Mouse (Mus musculus) stomach, adult 2 months (tissue): ENCODE results near the gene Praf2. TPM values are rescaled to one million over a fixed set of nuclear protein-coding genes. Genes with fewer than 3 reads are reported as not detected.

Experiments used
- polyA plus RNA-seq: library from polyadenylated mRNA; depleted of rRNA; stranded (reverse); fragments of >200 nt; gene quantifications from 2 replicates; pipeline ENCODE4 v1.2.3, GENCODE M21; 2012; rRNA removed

The Praf2 gene
- 30.1 and 36.8 TPM in 2 replicates for polyA plus RNA-seq

DNA sequence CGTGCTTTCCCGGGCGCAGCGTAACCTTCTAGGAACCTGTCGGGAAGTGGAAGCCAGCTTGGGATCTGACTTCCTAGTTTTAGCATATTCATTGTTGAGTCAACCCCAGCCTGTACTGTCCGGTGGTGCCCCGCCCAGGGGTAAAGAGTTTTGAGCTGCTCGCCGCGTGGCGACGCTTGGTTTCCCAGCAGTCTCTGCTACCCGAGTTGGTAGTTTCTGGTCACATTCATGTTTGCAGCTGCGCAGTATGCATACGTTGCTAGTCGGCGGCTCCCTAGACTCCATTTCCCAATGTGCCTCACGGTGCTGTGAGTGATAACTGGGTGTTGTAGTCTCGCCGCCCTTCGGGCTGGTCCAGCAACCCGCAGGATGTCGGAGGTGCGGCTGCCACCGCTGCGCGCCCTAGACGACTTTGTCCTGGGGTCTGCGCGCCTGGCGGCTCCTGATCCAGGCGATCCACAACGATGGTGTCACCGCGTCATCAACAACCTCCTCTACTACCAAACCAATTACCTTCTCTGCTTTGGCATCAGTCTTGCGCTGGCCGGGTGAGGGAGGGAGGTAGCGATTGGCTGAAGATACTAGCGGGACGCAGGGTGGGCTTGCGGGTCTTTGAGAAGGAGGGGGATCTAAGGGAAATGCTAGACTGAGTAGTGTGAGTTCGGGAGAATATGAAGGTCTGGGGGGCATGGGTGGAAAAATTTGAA lies at the start of gene Praf2:
Gene Praf2, plus strand, starts transcription at position 225 of the 707 bp plus-strand sequence.

DNA sequence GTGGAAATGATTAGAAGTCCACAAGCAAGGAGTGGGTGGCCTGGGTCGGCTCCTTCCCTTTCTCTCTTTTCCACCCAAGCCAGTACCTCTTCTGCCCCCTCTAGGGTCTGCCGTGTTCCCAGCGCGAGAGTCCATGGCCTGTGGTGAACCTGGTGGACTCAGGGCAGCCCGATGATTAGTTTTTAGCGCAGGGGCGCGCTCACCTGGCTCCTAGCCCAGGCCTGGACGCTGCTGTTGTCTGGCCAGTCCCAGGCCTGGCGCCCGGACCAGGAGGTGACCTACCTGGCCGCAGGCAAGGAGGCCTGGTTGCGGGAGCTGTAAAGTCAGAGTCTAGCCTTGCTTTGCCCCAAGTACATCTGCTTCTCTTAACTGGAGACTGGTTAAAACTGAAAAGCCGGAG lies 47.4 kb upstream of the Praf2 start, which contains the start of gene Magix:
Gene Magix, minus strand, starts transcription at position 388 of the 400 bp plus-strand sequence.

DNA sequence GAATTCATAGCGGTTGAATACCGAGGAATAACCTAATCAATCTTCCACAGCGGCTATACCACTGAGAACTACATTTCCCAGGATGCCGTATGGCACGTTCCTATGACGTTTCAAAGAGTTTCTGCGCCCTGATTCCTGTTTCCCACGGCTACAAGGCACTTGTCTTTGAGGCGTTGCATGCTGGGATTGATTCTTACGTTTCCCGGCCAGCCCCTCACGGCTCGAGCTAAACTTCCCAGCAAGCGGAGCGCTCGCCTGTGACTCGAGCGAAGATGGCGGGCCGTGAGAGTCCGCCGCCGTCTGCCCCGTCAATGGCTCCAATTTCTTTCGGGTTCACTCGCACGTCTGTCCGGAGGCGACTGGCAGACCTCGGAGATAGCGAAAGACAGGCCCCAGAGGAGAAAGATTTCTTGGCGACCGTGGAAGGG lies 31.3 kb upstream of the Praf2 start, which contains the start of gene Gpkow:
Gene Gpkow, plus strand, starts transcription at position 178 of the 428 bp plus-strand sequence.

DNA sequence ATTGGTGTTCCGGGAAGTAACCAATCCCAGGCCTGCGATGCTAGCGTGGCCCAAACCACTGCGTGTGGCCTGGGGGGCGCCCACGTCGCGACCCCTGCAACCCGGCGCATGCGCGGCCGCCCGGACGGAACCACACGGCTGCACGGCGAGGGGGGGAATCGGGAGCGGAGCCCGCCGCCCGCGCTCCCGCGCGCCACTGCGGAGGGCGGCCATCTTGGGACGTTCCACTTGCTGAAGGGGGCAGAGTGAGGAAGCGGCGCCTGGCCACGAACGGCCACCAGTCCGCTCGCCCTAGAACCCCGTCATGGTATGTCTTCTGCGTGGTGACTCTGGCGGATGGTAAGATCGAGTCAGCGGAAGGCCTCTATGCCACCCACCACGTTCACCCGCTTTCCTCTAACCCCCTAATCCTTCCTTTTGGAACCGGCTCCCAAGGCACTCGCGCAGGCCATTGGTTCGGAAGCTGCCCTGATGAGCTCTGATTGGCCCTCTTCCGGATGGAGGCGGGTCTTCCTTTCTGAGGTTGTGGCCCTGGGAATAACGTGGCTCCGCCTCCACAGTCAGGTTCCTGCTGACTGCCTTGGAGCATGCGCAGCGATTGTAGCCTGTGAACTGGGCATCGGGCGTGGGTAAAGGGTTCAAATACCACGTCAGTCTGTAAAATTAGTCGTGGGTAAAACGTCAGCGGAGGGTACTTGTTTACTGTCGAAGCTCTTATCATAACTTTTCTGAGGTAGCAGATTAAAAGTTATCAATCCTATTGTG lies 13.9 kb upstream of the Praf2 start, which contains the start of gene Wdr45:
Gene Wdr45, plus strand, starts transcription at position 199 of the 765 bp plus-strand sequence.

DNA sequence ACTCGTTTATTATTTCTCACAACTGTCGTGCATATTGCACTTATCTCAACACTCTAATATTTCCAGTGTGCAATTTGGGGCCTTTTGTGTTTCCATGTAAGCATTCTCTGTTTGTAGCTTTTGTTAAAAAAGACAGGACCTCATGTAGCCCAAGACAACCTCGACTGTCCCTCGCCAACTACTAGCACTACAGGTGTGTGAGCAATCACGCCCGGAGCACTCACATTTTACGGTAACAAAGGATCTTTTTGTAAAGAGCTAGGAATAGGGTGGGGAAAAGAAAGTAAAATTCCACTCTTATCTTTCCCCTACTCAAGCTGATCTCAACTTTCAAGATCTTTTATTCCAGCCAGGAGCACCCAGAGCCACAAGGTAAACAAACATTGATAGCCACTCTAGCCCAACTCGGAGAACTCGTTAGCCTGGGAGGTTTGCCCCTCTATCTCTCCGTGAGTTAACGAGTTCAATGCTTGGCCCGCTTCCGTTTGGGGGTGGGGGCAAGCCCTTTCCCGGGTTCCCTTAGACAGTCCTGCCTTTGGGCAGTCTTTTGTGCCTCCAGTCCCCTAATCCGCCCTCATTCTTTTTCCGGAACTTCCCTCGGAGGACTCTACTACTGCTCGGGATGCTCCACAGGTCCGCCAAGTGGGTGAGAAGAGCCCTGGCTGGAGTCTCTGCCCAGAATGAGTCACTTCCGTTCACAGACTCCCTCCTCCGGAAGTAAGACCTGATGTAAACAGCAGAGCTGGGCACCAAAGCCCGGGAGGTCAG lies 6.5 kb upstream of the Praf2 start, which contains the start of gene Gm45208:
Gene Gm45208, plus strand, starts transcription at position 732 of the 768 bp plus-strand sequence.

DNA sequence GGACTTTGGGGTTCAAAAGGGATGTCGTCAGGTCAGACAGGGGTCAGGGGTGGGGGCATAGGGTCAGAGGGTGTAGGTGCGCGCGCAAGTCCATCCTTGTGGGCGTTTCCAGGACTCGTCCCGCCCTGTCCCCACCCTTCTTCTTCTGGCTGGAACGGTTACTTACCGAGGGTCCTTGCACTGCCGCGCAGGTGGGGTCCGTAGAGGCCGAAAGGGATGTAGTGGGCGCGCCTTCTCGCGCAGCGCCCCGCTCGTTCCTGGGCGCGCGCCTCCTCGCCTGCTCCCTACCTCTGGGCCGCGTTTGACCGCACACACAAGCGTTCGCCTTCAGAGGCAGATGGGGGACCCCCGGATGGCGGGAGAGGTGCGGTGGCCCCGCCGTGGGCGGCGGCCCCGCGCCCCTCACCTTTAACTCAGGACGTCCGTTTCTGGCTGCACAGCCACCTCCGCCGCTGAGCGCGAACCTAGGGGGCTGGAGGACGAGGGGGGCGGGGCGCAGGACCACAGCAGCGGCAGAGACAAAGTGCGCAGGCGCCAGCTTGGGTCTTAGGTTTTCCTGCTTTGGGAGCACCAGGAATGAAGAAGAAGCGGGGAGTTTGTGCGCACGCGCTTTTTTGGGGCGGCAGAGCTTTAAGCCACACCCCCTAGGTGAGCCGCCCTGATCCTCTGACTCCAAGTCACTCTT lies 22.3 kb downstream of the Praf2 start, which contains the start of gene Ccdc120:
Gene Ccdc120, minus strand, starts transcription at position 474 of the 685 bp plus-strand sequence.

DNA sequence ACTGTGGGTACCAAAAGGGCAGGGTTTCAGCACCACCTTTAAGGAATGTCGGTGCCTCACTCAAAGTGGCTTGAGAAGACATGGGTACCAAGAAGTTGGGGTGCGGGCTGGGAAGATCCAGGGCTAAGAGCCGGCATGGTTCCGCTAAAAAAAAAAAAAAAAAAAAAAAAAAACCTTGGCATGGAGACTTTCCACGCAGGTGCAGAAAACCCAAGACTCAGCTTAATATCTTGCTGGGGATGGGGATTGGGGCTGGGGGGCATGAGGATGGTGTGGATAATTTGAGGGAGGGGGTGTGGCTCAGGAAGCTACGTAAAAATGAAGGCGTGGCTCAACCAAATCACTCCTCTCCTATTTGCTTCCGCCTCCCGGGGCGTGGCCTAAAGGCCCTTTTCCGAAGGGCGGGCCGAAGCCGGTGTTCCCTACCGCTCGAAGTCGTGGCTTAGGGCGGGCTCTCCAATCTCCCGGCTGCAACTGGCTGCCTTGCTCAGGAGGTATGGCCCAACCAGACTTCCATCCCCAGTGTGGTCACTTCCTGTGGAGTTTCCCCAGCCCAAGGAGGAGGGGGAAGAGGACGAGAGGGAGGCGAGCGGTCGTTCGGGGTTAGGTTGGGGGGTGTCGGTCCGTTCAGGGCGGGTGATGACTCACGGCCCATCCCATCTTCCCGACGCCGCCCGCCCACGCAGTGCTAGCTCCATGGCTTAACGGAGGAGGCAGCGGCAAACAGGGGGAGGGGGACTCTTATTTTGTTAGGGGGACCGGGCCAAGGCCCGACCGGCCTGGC lies 34.1 kb downstream of the Praf2 start, which contains the start of gene Tfe3:
Gene Tfe3, plus strand, starts transcription at position 424 of the 784 bp plus-strand sequence.

Other genes with a start within 250 kb of the Praf2 start
- gene Foxp3, start 154.8 kb upstream of the Praf2 start, polyA plus RNA-seq: 0.13 TPM in 2 replicates
- 0.87 and 1.4 TPM in 2 replicates for gene Ppp1r3f, start 154.2 kb upstream of the Praf2 start, polyA plus RNA-seq
- 9.9 and 11.3 TPM in 2 replicates for gene Ccdc22, start 122.9 kb upstream of the Praf2 start, polyA plus RNA-seq
- gene Cacna1f, start 121.4 kb upstream of the Praf2 start, polyA plus RNA-seq: 0.01 TPM in 1 of 2 replicates, not detected in the other
- gene Syp, start 90.0 kb upstream of the Praf2 start, polyA plus RNA-seq: 3.9 and 4.8 TPM in 2 replicates
- gene Prickle3, start 71.2 kb upstream of the Praf2 start, polyA plus RNA-seq: 26.6 and 28.9 TPM in 2 replicates
- gene Plp2, start 57.0 kb upstream of the Praf2 start, polyA plus RNA-seq: 137 and 146 TPM in 2 replicates
- gene Magix, start 47.2 kb upstream of the Praf2 start, polyA plus RNA-seq: 6.1 and 6.6 TPM in 2 replicates
- 0.92 and 1.5 TPM in 2 replicates for gene Gpkow, start 31.3 kb upstream of the Praf2 start, polyA plus RNA-seq
- 18.3 and 20.3 TPM in 2 replicates for gene Wdr45, start 14.1 kb upstream of the Praf2 start, polyA plus RNA-seq
- 0.22 TPM in 1 of 2 replicates, not detected in the other for gene Gm45208, start 6.2 kb upstream of the Praf2 start, polyA plus RNA-seq
- 20.8 and 24.6 TPM in 2 replicates for gene Ccdc120, start 22.5 kb downstream of the Praf2 start, polyA plus RNA-seq
- gene Tfe3, start 34.1 kb downstream of the Praf2 start, polyA plus RNA-seq: 13.1 and 13.4 TPM in 2 replicates
- 6.6 and 7.6 TPM in 2 replicates for gene Gripap1, start 61.3 kb downstream of the Praf2 start, polyA plus RNA-seq
- gene Kcnd1, start 93.8 kb downstream of the Praf2 start, polyA plus RNA-seq: 0.38 and 0.56 TPM in 2 replicates
- gene Otud5, start 112.9 kb downstream of the Praf2 start, polyA plus RNA-seq: 21.1 and 23.3 TPM in 2 replicates
- 7.4 and 8.8 TPM in 2 replicates for gene Pim2, start 149.8 kb downstream of the Praf2 start, polyA plus RNA-seq
- gene Slc35a2, start 155.6 kb downstream of the Praf2 start, polyA plus RNA-seq: 74.9 and 99.5 TPM in 2 replicates
- gene Pqbp1, start 170.8 kb downstream of the Praf2 start, polyA plus RNA-seq: 27.2 and 28.7 TPM in 2 replicates
- gene Timm17b, start 170.9 kb downstream of the Praf2 start, polyA plus RNA-seq: 23.5 and 30.2 TPM in 2 replicates
- not detected in 2 replicates for gene Gm10491, start 179.4 kb downstream of the Praf2 start, polyA plus RNA-seq
- gene Gm10490, start 181.1 kb downstream of the Praf2 start, polyA plus RNA-seq: not detected in 2 replicates
- gene Pcsk1n, start 191.4 kb downstream of the Praf2 start, polyA plus RNA-seq: 15.1 and 39.9 TPM in 2 replicates
- gene Eras, start 200.2 kb downstream of the Praf2 start, polyA plus RNA-seq: not detected in 2 replicates
- gene Hdac6, start 219.4 kb downstream of the Praf2 start, polyA plus RNA-seq: 7.3 and 10.8 TPM in 2 replicates
- gene Gata1, start 249.6 kb downstream of the Praf2 start, polyA plus RNA-seq: 0.40 and 0.71 TPM in 2 replicates